Mouse (Mus musculus) macrophage (primary cell): Measurements from ENCODE around the gene Copz1. TPM values are rescaled to one million over a fixed set of nuclear protein-coding genes. Genes with fewer than 3 reads are reported as not detected.
"Not testable (repeated sequence)": the region's sequence is repeated elsewhere in the genome, so short reads cannot be mapped to it uniquely, and the experiment has no call there.

ENCODE experiments used
- H3K27ac ChIP-seq: fragments of 350-480 bp; formaldehyde crosslinking; 2 replicates; pipeline ENCODE4 v1.9.0; 2021
- H3K36me3 ChIP-seq: fragments of 350-480 bp; formaldehyde crosslinking; 2 replicates; pipeline ENCODE4 v1.9.0; 2021; ENCODE audit errors: inconsistent target
- H3K4me3 ChIP-seq: fragments of 350-480 bp; formaldehyde crosslinking; 2 replicates; pipeline ENCODE4 v1.9.0; 2021; ENCODE audit errors: inconsistent target
- H3K79me2 ChIP-seq: fragments of 350-480 bp; formaldehyde crosslinking; 2 replicates; pipeline ENCODE4 v1.9.0; 2021; ENCODE audit errors: inconsistent target
- WGBS: methylation state at CpG from one replicate; pipeline ENCODE4 v1.1.7; 2026; ENCODE audit warnings: inconsistent platforms; ENCODE audit not compliant: missing documents; 5-methylcytosine and 5-hydroxymethylcytosine counted together
- polyA plus RNA-seq: library from polyadenylated mRNA; stranded (reverse); fragments of 250-400 nt; gene quantifications from 3 replicates; pipeline ENCODE4 v1.2.4, GENCODE M21; 2018; ENCODE audit warnings: inconsistent platforms

Copz1 gene
- polyA plus RNA-seq, 1 experiment from 2014 or later, result 123 TPM

DNA sequence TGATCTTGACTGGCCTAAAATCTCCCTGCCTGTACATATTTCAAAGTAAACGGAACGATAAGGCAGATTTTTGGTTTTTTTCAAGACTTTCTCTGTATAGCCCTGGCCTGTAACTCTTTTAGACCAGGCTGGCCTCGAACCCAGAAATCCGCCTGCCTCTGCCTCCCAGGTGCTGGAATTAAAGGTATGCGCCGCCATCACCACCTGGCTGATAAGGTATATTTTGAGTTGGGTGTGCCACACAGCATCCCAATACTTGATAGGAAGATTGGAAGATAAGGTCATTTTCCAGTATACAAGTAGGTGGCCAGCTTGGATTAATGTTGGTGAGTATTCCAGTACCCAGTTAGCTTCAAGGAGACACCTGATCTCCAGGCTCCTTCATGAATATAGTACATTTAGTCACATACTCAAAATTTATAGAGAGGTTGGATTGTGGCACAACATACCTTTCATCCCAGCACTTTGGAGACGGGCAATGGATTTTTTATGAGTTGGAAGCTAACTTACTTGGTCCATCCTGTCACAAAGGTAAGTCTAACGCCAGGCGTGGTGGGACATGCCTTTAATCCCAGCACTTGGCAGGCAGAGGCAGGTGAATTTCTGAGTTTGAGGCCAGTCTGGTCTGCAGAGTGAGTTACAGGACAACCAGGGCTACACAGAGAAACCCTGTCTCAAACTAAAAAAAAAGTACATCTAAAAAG lies 25.3 kb upstream of the Copz1 start:
- WGBS, result 80% methylated on average over 9 of the region's 9 CpGs
- H3K4me3 ChIP-seq, result no peak overlapping the region
- H3K36me3 ChIP-seq, result peaks cover 53% of the 10 kb centered on the region
- peaks cover 24% of the 10 kb centered on the region for H3K79me2 ChIP-seq
- H3K27ac ChIP-seq, result no peak overlapping the region

DNA sequence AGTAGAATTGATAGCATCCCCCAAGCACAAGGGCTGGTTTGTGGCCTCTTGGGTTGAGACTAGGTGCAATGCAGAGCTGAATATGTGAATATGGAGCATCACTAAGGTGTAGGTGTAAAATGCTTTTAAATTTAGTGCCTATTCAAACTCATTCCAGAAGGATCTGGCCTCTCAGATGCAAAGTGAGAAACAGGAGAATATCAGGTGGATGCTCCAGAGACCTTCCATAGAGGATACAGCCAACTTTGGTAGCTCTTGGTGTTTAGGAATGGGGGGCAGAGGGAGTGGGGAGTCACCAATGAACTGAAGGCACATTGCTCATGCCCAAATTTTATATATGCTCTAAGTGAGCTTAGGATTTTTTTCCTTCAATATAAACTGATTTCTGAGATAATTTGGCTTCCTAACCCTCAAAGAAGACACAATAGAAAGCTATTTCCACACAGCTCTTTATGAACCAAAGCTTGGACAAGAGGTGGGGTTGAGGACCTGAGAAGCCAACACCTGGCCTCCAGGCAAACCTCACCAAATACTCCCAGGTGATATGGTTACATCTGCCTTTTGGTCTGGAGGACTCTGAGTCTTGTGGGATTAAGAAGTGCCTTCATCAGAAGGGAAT lies 24.6 kb upstream of the Copz1 start:
- Histone ChIP-seq H3K27ac (no peak overlapping the region), H3K4me3 (no peak overlapping the region), H3K79me2 (peaks cover 17% of the 10 kb centered on the region), H3K36me3 (peaks cover 46% of the 10 kb centered on the region)

DNA sequence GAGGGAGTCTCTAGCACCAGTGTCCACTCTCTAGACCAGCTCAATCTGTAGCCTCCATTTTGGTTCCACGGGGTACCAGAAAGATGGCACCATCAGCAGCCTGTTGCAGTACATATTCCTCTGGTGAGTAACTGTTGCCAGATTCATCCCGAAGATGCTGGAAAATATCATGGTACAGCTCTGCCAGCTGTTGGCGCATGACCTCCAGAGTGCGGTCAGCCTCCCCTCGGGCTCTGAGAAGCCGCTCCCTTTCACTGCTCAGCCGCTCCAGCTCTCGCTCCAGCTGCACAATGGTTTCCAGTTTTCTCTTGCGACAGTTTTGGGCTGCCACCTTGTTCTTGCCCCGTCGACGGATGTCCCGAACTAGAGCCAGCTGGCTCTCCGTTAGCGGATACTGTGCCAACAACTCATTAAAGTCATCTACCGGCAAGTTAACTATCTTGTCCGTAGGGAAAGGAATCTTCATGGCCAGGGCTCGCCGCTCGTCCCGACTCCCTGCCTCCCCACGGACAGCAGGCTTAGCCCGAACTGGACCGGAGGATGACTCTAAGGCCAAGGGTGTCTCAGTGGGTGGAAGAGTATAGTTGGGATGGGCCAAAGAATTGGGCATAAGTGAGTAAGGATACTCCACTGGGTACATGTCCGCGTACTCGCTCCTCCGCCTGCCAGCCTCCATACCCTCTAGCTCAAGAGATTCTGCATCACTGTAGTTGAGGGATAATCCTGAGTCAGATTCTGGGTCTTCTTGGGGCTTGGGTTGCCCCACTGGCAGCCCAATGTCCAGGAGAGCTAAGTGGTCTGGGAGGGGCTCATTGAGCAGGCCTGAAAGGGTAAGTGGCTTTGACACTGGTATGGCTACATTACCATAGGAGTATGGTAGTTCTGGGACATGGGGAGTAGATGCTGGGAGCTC lies 23.9 kb upstream of the Copz1 start:
- WGBS, result 91% methylated on average over 28 of the region's 28 CpGs
- peaks cover 40% of the 10 kb centered on the region for H3K36me3 ChIP-seq

DNA sequence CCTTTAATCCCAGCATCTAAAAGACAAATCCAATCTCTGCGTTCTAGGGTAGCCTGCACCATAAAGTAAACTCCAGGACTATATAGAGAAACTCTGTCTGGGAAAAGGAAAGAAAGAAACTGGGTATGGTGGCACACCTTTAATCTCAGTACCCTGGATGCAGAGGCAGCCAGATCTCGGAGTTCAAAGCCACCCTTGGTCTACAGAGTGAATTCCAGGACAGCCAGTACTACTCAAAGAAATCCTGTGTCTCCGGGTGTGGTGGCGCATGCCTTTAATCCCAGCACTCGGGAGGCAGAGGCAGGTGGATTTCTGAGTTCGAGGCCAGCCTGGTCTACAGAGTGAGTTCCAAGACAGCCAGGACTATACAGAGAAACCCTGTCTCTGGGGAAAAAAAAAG lies 23.0 kb upstream of the Copz1 start:
- 96% methylated on average over 4 of the region's 6 CpGs for WGBS
- peaks cover 37% of the 10 kb centered on the region for H3K36me3 ChIP-seq
- not testable (repeated sequence) for H3K79me2 ChIP-seq, H3K27ac ChIP-seq, H3K4me3 ChIP-seq

More for the DNA sequence above, 23.9 kb upstream of the Copz1 start:
- H3K27ac ChIP-seq, result no peak overlapping the region
- H3K4me3 ChIP-seq, result no peak overlapping the region
- H3K79me2 ChIP-seq, result peaks cover 10% of the 10 kb centered on the region

DNA sequence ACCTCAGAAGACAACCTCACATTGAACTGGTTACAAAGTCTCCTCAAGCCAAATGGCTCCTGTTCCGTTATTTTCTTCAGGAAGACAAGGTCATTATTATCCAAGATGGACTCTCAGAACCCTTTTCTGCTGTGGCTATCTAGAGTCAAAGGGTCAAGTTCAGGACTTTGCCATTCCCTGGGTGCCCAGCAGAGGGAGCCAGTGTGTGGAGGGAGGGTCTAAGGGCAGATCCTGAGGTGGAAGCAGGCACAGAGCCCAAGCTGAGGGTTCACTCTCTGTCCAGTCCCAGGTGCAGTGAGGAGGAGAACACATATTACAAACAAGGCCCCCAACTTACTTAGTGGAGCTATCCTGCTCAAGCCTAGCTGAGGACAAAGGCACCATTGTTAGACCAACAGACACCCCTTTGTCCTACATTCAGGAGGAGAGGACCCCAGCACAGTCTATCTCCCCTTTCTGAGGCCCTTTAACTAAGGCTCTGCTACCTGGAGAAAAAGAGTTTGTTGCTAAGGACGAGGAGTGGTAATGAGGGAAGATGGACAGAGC lies 22.2 kb upstream of the Copz1 start:
- H3K36me3 ChIP-seq, result peaks cover 32% of the 10 kb centered on the region
- H3K79me2 ChIP-seq, result peaks cover 6% of the 10 kb centered on the region; the same call in 1 of the 2 replicates
- H3K27ac ChIP-seq, result no peak overlapping the region
- 31% methylated on average over 2 of the region's 2 CpGs for whole genome bisulfite sequencing
- H3K4me3 ChIP-seq, result no peak overlapping the region

DNA sequence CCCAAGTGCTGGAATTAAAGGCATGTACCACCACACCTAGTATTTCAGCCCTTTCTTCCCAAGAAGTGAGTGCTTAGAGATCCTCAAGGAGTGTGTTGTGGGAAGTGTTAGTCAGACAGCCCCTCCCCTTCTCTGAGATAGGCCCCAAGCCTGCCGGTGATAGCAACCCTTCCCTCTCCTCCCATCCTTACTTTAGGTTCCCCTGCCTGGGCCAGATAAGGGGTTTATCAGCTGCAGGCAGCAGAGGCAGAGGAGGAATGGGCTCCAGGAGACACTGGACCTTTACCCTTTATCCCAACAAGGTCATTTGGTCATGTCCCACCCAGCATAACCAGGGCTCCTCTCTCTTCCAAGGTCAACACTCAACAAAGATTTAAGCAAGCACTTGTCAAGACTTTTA lies 20.9 kb upstream of the Copz1 start:
- Histone ChIP-seq H3K36me3 (peaks cover 19% of the 10 kb centered on the region), H3K27ac (no peak overlapping the region), H3K79me2 (peaks cover 6% of the 10 kb centered on the region; the same call in 1 of the 2 replicates), H3K4me3 (no peak overlapping the region)
- WGBS, result 40% methylated on average over 1 of the region's 1 CpGs

DNA sequence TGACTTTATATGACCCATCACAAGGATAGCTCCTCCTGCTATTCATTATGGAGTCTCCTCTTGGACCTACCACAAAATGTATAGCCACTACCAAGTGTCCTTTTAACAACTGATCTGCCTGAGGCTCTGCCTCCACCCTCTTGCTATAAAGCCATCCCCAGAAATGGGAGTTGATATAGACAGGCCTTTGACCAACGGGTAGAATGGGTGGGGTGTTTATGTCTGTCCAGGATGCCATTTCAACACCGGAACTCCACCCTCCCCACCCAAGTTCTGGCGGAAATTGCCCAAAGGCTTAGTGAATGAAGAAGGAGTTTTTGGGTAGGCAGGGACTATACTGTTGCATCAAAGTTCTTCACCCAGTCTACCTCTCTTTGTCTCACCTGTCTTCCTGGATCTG lies 19.9 kb upstream of the Copz1 start:
- 28% methylated on average over 3 of the region's 3 CpGs for WGBS
- Histone ChIP-seq H3K27ac (no peak overlapping the region), H3K4me3 (no peak overlapping the region), H3K36me3 (peaks cover 9% of the 10 kb centered on the region; the same call in 1 of the 2 replicates), H3K79me2 (peaks cover 6% of the 10 kb centered on the region; the same call in 1 of the 2 replicates)

DNA sequence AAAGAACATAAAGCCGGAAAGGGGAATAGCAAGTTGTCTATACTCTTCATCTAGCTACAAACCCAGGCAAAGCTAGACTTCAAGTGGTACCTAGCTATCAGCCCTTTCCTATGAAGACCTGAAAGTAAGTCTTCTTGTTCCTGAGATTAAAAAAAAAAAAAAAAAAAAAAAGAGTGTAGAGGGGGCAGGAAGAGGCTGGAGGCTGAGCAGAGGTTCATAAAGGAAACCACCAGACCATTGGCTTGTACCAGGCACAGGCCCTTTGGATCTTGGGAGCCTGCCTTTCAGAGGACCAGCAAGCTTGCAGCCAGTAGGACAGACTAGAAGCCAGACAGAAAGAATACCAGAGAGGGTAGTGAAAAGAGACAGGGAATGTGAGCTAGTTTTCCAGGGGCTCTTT lies 19.2 kb upstream of the Copz1 start:
- H3K27ac ChIP-seq, result no peak overlapping the region
- peaks cover 6% of the 10 kb centered on the region; the same call in 1 of the 2 replicates for H3K79me2 ChIP-seq
- 0 out of 2 replicates have a peak, but pooled peaks cover 3% of the 10 kb centered on the region for H3K36me3 ChIP-seq
- H3K4me3 ChIP-seq, result no peak overlapping the region
- 54% methylated on average over 1 of the region's 1 CpGs for WGBS

DNA sequence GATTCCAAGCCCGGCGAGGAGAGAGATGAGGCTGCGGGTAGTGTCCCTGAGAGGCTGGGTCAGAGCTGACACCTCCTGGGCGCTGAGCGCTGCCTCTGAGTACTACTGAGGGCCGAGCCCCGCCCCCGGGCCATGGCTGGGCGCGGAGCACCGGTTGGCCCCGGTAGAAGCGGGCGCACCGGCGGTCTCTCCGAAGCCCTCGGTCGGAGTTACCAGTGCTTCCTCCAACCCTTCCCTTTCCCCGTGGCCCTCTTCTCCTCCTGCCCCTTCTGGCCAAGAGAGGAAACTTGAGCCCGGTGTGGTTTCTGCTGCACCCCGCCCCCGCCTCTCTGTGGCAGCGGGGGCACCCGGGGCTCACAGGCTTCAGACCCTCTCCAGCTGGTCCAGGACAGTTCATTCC lies 17.3 kb upstream of the Copz1 start:
- H3K4me3 ChIP-seq, result peak overlapping the region; percentile 29
- 3% methylated on average over 25 of the region's 25 CpGs for WGBS
- no peaks in the 10 kb centered on the region for H3K36me3 ChIP-seq
- H3K27ac ChIP-seq, result no peak overlapping the region
- H3K79me2 ChIP-seq, result peaks cover 6% of the 10 kb centered on the region; the same call in 1 of the 2 replicates

DNA sequence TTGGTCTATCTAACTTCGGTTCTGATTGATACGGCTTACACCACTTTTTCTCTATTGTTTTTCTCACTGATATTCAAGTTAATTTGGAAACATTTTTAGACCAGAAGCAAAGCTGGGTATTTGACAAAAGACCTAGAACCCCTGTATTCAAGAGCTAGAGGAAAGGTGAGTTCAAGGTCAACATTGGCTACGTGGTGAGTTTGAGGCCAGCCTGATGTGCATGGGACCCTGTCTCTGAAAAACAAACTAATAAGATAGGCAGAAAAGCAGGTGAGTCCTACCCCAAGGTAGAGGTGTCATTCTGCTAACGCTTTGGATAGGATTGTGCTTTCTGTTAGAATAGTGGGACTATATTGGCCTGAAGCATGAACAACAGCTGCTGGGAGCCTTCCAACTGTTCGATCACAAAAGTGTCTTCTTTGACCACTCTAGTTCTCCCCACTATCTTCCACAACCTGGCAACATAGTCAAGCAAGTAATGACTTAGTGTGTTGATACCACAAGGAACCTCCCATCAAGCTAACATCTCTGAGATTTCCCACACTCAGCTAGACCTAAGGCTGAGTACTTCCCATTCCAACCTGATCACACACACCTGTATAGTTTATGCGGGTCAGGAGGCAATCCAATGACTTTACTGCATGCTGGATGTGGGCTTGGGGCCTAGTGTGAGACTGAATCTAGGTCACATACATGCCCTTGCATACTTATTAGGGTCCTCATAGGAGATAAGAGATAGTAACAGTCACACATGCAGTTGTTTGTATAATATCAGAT lies 16.1 kb upstream of the Copz1 start:
- Histone ChIP-seq H3K27ac (no peak overlapping the region), H3K36me3 (no peaks in the 10 kb centered on the region), H3K4me3 (no peak overlapping the region), H3K79me2 (peaks cover 6% of the 10 kb centered on the region; the same call in 1 of the 2 replicates)
- WGBS, result 72% methylated on average over 6 of the region's 6 CpGs

DNA sequence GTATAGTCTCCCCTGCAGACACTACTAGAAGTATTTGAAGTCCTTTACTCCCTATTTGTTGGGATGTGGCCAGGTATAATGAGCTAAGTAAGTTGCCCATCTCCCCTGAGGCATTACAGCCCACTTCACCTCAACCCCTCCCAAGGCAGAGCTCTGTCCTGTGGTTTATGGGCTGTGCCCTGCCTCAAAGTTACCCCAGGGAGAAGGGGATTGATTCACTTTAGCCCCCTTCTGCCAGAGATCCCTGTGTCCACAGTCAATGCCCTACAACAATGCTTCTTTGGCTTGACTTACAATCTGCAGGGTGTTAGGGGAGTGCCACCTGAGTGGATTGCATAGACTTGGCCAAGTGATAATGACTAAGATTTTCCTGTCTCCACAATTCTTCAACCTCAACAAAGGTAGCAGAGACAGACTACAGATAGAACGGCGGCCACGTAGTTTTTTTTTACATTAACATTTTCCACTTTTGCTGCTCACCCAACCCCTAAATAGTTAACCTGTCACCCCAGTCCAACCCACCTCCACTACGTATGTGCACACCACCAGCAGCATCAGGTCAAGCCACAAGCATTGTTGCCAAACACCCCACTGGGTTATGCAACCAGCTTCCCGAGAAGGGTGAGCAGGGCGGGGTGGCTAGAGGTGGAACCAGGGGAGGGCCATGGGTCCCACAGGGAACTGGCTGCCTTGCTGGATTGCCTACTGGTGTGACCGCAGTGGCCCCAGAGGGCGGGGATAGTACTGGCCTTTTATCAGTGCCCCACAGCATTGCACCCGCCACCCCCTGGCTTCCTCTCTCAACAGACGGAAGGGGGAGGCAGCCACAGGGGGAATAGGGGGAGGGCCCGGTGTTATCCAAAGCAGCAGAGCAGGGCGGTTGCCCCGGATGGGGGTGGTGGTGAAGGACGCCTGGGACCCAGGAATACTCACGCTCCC lies 14.5 kb upstream of the Copz1 start, which contains the start of gene Nfe2:
TSS of gene Nfe2 (minus strand) at position 614 of the 939 bp plus-strand sequence.
- peaks cover 6% of the 10 kb centered on the region; the same call in 1 of the 2 replicates for H3K79me2 ChIP-seq
- WGBS, result 5% methylated on average over 14 of the region's 15 CpGs
- peak within 1 kb of the TSS; percentile 48 for H3K27ac ChIP-seq
- no peaks in the 10 kb centered on the region for H3K36me3 ChIP-seq
- H3K4me3 ChIP-seq, result no peak within 1 kb of the TSS

DNA sequence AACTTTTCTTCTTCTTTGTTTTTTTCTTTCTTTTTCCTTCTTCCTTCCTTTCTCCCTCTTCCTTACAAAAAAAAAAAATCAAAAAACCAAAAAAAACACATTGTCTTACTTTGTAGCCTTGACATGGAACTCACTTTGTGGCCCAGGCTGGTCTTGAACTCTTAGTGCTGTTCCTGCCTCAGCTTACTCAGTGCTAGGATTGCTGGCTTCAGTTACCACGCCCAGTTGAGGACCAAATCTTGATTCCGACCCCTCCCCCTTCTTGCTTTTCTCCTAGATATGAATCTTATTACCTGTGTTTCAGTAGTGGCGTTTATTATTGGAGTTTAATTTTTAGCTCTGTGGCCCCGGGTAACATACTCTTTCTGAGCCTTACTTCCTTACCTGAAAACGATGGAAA lies 13.4 kb upstream of the Copz1 start:
- H3K79me2 ChIP-seq, result peaks cover 6% of the 10 kb centered on the region; the same call in 1 of the 2 replicates
- WGBS, result 20% methylated on average over 5 of the region's 5 CpGs
- H3K36me3 ChIP-seq, result no peaks in the 10 kb centered on the region
- H3K27ac ChIP-seq, result no peak overlapping the region
- no peak overlapping the region for H3K4me3 ChIP-seq

DNA sequence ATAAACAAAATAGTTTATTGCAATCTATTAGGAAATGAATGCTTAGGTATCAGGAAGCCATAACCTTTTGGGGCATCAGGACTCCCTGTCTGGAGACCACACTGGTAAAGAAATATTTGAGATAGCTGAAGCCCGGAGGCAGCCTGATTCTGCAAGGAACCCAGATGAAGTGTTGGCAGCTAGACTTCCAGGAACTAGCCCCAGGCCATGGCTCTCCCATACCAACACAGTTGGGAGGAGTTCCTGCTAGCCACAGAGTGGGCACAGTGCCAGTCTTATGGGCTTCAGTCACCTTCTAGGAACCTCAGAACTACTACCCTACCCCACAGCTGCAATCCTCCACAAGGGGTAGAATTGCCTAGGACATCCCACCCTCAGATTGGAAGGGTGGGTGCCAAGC lies 12.5 kb upstream of the Copz1 start:
- H3K79me2 ChIP-seq, result no peaks in the 10 kb centered on the region
- WGBS, result 0% methylated on average over 1 of the region's 1 CpGs
- H3K36me3 ChIP-seq, result no peaks in the 10 kb centered on the region
- H3K4me3 ChIP-seq, result peak overlapping the region; percentile 4; the same call in 1 of the 2 replicates
- peak overlapping the region; percentile 32 for H3K27ac ChIP-seq
